Mouse (Mus musculus) gastrocnemius, postnatal 14 days (tissue): ENCODE measurements at regions not wholly inside any gene's neighbourhood (a gene's known extent, or its start where the extent isn't known, plus 50 kb on each side); places are given as distances from the start of the nearest gene placed in this dataset.

ENCODE experiments used
- DNase-seq: peaks from one replicate; pipeline ENCODE4 v3.0.0; 2021; ENCODE audit warnings: mixed read lengths
- intact Hi-C: fragments of 180-260 bp; cut with DNase I; formaldehyde crosslinking; loops from one replicate; pipeline ENCODE4 v1.15.1; 2025; ENCODE audit warnings: low total_unique reads

- DNase-seq = peak; percentile 5
- intact Hi-C loops = loop anchor here (5.0 kb wide), 1 partner anchor 471 kb away; no protein-coding TSS in a partner anchor
Observed at GRCm38 (mm10) chr1:128833096-128833715, 241.1 kb upstream of the Cxcr4 start.

- DNase-seq = peak; percentile 79
- intact Hi-C loops = loop anchor here (5.0 kb wide), 1 partner anchor 470 kb away; no protein-coding TSS in a partner anchor
Observed at GRCm38 (mm10) chr1:128832201-128832883, 240.2 kb upstream of the Cxcr4 start.

GRCm38 (mm10) chr1:128830671-128831240 lies 238.7 kb upstream of the Cxcr4 start:
- no peak for DNase-seq
- intact Hi-C loops = loop anchor here (5.0 kb wide), 1 partner anchor 468 kb away; no protein-coding TSS in a partner anchor

GRCm38 (mm10) chr1:128829536-128829935 lies 237.4 kb upstream of the Cxcr4 start:
- DNase-seq = no peak
- intact Hi-C loops = loop anchor here (5.0 kb wide), 1 partner anchor 457 kb away; no protein-coding TSS in a partner anchor

- DNase-seq = no peak
- intact Hi-C loops = loop anchor here (5.0 kb wide), 1 partner anchor 454 kb away; no protein-coding TSS in a partner anchor
Observed at GRCm38 (mm10) chr1:128826419-128826818, 234.3 kb upstream of the Cxcr4 start.

GRCm38 (mm10) chr1:128824916-128825683 lies 233.0 kb upstream of the Cxcr4 start:
- DNase-seq = peak; percentile 18
- intact Hi-C loops = loop anchor here (5.0 kb wide), 2 partner anchors 233 to 453 kb away; partner anchors contain the start of gene Cxcr4

- intact Hi-C loops = loop anchor here (5.0 kb wide), 1 partner anchor 232 kb away; the partner anchor contains the start of gene Cxcr4
- peak; percentile 76 for DNase-seq
Observed at GRCm38 (mm10) chr1:128824235-128824634, 232.1 kb upstream of the Cxcr4 start.

- DNase-seq = no peak
- intact Hi-C loops = loop anchor here (5.0 kb wide), 1 partner anchor 230 kb away; the partner anchor contains the start of gene Cxcr4
Observed at GRCm38 (mm10) chr1:128821991-128822390, 229.9 kb upstream of the Cxcr4 start.

GRCm38 (mm10) chr1:128820527-128820926 lies 228.4 kb upstream of the Cxcr4 start:
- intact Hi-C loops = loop anchor here (5.0 kb wide), 1 partner anchor 228 kb away; the partner anchor contains the start of gene Cxcr4
- no peak for DNase-seq

GRCm38 (mm10) chr1:128819611-128820010 lies 227.5 kb upstream of the Cxcr4 start:
- intact Hi-C loops = loop anchor here (5.0 kb wide), 1 partner anchor 227 kb away; the partner anchor contains the start of gene Cxcr4
- DNase-seq = no peak

GRCm38 (mm10) chr1:128813379-128813778 lies 221.3 kb upstream of the Cxcr4 start:
- intact Hi-C loops = no loop called here
- DNase-seq = no peak

- DNase-seq = no peak
- intact Hi-C loops = no loop called here
Observed at GRCm38 (mm10) chr1:128810860-128811259, 218.8 kb upstream of the Cxcr4 start.

- intact Hi-C loops = no loop called here
- no peak for DNase-seq
Observed at GRCm38 (mm10) chr1:128810094-128810493, 218.0 kb upstream of the Cxcr4 start.

GRCm38 (mm10) chr1:128809601-128810000 lies 217.5 kb upstream of the Cxcr4 start:
- DNase-seq = no peak
- intact Hi-C loops = no loop called here

- DNase-seq = no peak
- intact Hi-C loops = no loop called here
Observed at GRCm38 (mm10) chr1:128808599-128808998, 216.5 kb upstream of the Cxcr4 start.

GRCm38 (mm10) chr1:128805687-128806653 lies 213.9 kb upstream of the Cxcr4 start:
- intact Hi-C loops = no loop called here
- DNase-seq = no peak

- intact Hi-C loops = no loop called here
- peak; percentile 18 for DNase-seq
Observed at GRCm38 (mm10) chr1:128803433-128804060, 211.5 kb upstream of the Cxcr4 start.

GRCm38 (mm10) chr1:128803058-128803432 lies 211.0 kb upstream of the Cxcr4 start:
- DNase-seq = no peak
- intact Hi-C loops = no loop called here
